Comparison of ENCODE assay signal across 24 mouse cellular contexts in genomic region chr16:22963293-22963692, GRCm38 (mm10). TPM values are rescaled to one million over a fixed set of nuclear protein-coding genes. Genes with fewer than 3 reads are reported as not detected.
"Had no signal": no experiment of that assay in that cellular context is flagged by ENCODE, and none has a peak within 500 bp of the region (broad histone marks: within the 10 kb centered on the region; RNA-seq: fewer than 3 reads in every experiment).

No protein-coding gene starts in this region.

- H3K4me2 ChIP-seq: neural tube, embryonic 15.5 days; stomach, embryonic 15.5 days had no signal

- H3K9me3 ChIP-seq: neural tube, embryonic 15.5 days; stomach, embryonic 15.5 days had no signal

- H3K36me3 ChIP-seq: neural tube, embryonic 15.5 days; stomach, embryonic 15.5 days had no signal

- H3K27ac ChIP-seq: neural tube, embryonic 15.5 days; stomach, embryonic 15.5 days; stomach, postnatal 0 days had no signal

- DNase-seq: retina, postnatal 1 day; right cerebral cortex, adult 18-20 months; right cerebral cortex, postnatal 14 days; right cerebral cortex, postnatal 25 days; right cerebral cortex, postnatal 4 days; spleen, adult 18-20 months; thymus, adult 18-20 months; thymus, adult 2 months; thymus, postnatal 14 days; thymus, postnatal 25 days; thymus, postnatal 36 days; thymus, postnatal 4 days had no signal

- H3K9ac ChIP-seq: neural tube, embryonic 15.5 days; stomach, embryonic 15.5 days had no signal

- H3K4me3 ChIP-seq: neural tube, embryonic 15.5 days; stomach, embryonic 15.5 days had no signal

- H3K4me1 ChIP-seq: neural tube, embryonic 15.5 days; stomach, embryonic 15.5 days had no signal

- H3K27me3 ChIP-seq: neural tube, embryonic 15.5 days; stomach, embryonic 15.5 days had no signal

RNA-seq across cellular contexts. Expression of gene Hrg, which starts 12.4 kb away (rescaled TPM):
- total RNA-seq: neutrophil, adult 5-6 weeks had no signal
- polyA plus RNA-seq: small intestine, adult 2 months; spleen, adult 2 months; stomach, embryonic 14.5 days; stomach, embryonic 16.5 days; testis, adult 2 months; thymus, adult 2 months; thymus, postnatal 0 days; urinary bladder, adult 2 months had no signal

RNA-seq across cellular contexts. Expression of gene Fetub, which starts 45.2 kb away (rescaled TPM):
- total RNA-seq: neutrophil, adult 5-6 weeks had no signal
- polyA plus RNA-seq: neural tube, embryonic 14.5 days; neural tube, embryonic 15.5 days; small intestine, adult 2 months; spleen, adult 2 months had no signal
